Mouse (Mus musculus) macrophage (primary cell): Measurements from ENCODE around the gene Nfe2l3. TPM values are rescaled to one million over a fixed set of nuclear protein-coding genes. Genes with fewer than 3 reads are reported as not detected.
"Not testable (repeated sequence)": the region's sequence is repeated elsewhere in the genome, so short reads cannot be mapped to it uniquely, and the experiment has no call there.

ENCODE experiments used
- H3K27ac ChIP-seq: fragments of 350-480 bp; formaldehyde crosslinking; 2 replicates; pipeline ENCODE4 v1.9.0; 2021
- H3K36me3 ChIP-seq: fragments of 350-480 bp; formaldehyde crosslinking; 2 replicates; pipeline ENCODE4 v1.9.0; 2021; ENCODE audit errors: inconsistent target
- H3K4me3 ChIP-seq: fragments of 350-480 bp; formaldehyde crosslinking; 2 replicates; pipeline ENCODE4 v1.9.0; 2021; ENCODE audit errors: inconsistent target
- H3K79me2 ChIP-seq: fragments of 350-480 bp; formaldehyde crosslinking; 2 replicates; pipeline ENCODE4 v1.9.0; 2021; ENCODE audit errors: inconsistent target
- WGBS: methylation state at CpG from one replicate; pipeline ENCODE4 v1.1.7; 2026; ENCODE audit warnings: inconsistent platforms; ENCODE audit not compliant: missing documents; 5-methylcytosine and 5-hydroxymethylcytosine counted together
- polyA plus RNA-seq: library from polyadenylated mRNA; stranded (reverse); fragments of 250-400 nt; gene quantifications from 3 replicates; pipeline ENCODE4 v1.2.4, GENCODE M21; 2018; ENCODE audit warnings: inconsistent platforms
- total RNA-seq, 78 experiments: library from RNA; depleted of rRNA; stranded (reverse); fragments of 250-400 nt; gene quantifications; 1 replicate in 9 of 78; 2 replicates in 24 of 78; 3 replicates in 43 of 78; 4 replicates in 2 of 78; pipeline ENCODE4 v1.2.4; 2018; ENCODE audit warnings: inconsistent platforms in 56 of 78

Nfe2l3 gene
- total RNA-seq (2018; cell fraction: chromatin; rRNA removed), result not detected
- total RNA-seq (2018; cell fraction: cytosol; rRNA removed), result not detected
- not detected for total RNA-seq (2018; cell fraction: nucleus; rRNA removed)
- polyA plus RNA-seq, result not detected in 3 replicates

GRCm38 (mm10) chr6:51432535-51433397, at the start of gene Nfe2l3:
Nfe2l3 (plus strand) TSS chr6:51432670.
- H3K79me2 ChIP-seq, result no peaks in the 10 kb centered on the region
- H3K36me3 ChIP-seq, result no peaks in the 10 kb centered on the region
- no peak within 1 kb of the TSS for H3K4me3 ChIP-seq
- no peak within 1 kb of the TSS for H3K27ac ChIP-seq
- WGBS, result 3% methylated on average over 74 of the region's 74 CpGs

GRCm38 (mm10) chr6:51383769-51384755, 48.4 kb upstream of the Nfe2l3 start:
- H3K79me2 ChIP-seq, result no peaks in the 10 kb centered on the region
- 16% methylated on average over 22 of the region's 26 CpGs for WGBS
- H3K4me3 ChIP-seq, result no peak overlapping the region
- no peak overlapping the region for H3K27ac ChIP-seq
- no peaks in the 10 kb centered on the region for H3K36me3 ChIP-seq

DNA sequence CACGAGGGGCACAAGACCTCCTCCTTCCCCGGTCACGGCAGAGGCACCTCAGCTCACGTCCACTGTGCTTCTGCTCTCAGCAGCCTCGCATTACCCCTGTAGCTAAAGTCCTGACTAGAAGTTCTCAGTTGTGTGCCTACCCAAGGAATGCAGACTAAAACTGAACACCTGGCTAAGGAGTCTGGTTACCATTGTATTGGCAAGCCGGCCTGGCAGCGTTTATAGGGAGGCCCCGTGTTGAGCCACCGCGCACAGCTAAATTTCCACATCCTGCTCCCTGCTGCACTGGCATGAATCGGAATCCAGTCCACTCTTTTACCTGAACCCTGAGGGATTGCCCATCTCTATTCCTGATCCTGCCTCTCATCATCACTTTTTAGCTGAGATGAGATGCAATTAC, 42.0 kb upstream of the Nfe2l3 start:
- Histone ChIP-seq H3K79me2 (no peaks in the 10 kb centered on the region), H3K27ac (no peak overlapping the region), H3K4me3 (no peak overlapping the region), H3K36me3 (no peaks in the 10 kb centered on the region)
- WGBS, result 92% methylated on average over 11 of the region's 11 CpGs

DNA sequence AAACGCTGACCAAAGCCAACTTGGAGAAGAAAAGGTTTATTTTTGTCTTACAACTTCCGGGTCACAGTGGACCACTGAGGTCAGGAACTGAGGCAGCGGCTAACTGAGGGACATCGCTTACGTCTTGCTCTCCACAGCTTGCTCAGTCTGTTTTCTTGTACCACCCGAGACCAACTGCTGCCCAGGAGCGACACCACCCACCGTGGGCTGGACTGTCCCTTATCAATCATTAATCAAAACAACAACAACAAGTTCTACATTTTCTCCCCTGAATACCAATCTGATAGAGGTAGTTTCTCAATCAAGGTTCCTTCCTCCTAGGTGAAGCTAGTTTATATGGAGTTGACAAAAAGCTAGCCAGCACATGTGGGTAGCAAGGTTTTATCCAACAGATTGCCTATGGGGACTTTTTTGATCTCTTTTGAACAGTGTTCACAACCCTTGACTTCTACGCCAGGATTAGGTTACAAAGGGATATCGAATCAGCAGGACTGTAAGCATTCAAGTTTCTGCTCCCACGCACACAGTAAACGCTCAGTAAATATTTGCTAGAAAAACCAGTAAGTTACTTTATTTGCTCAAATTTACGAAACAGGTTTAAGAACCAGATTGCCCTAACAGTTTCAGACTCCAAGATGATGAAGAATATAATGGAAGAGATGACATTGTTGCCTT, 40.5 kb upstream of the Nfe2l3 start:
- Histone ChIP-seq H3K4me3 (no peak overlapping the region), H3K79me2 (no peaks in the 10 kb centered on the region), H3K27ac (no peak overlapping the region), H3K36me3 (no peaks in the 10 kb centered on the region)
- WGBS, result 87% methylated on average over 13 of the region's 13 CpGs

DNA sequence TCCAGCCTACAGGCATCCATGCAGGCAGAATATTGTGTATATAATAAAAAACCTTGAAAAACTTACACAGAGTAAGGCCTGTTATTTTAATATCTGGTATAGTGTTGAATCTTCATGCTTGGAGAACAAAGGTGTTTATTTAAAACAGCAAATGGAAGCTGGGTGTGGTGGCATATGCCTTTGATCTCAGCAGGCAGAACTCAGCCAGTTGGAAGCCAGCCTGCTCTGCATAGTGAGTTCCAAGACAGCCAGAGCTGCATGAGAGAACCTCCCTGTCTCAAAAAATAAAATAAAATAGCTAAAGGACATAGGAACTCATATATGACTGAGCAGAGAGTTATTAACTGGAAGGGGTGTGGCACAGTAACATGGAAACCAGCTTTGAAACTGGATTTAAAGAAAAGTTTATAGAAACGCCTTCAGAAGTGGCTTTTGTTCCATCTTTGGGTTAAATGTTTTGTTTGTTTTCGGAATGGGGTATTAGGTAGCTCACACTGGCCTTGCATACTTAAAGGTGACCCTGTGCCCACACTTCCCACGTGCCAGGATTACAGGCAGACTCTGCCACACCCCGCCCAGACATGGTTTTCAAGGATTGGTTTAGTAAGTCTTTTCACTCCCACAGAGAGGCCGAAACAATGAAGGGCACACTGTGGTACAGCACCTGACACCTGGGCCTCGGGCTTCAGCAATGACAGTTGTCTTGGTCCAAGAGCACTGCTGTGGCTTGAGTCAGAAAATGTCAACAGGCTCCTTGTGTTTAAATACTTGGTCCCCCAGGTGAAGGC, 38.9 kb upstream of the Nfe2l3 start:
- H3K4me3 ChIP-seq, result no peak overlapping the region
- H3K79me2 ChIP-seq, result no peaks in the 10 kb centered on the region
- WGBS, result 90% methylated on average over 6 of the region's 6 CpGs
- no peaks in the 10 kb centered on the region for H3K36me3 ChIP-seq
- no peak overlapping the region for H3K27ac ChIP-seq

GRCm38 (mm10) chr6:51394367-51394766, 38.1 kb upstream of the Nfe2l3 start:
- WGBS, result 91% methylated on average over 8 of the region's 8 CpGs
- H3K36me3 ChIP-seq, H3K79me2 ChIP-seq, H3K27ac ChIP-seq, H3K4me3 ChIP-seq: not testable (repeated sequence)

DNA sequence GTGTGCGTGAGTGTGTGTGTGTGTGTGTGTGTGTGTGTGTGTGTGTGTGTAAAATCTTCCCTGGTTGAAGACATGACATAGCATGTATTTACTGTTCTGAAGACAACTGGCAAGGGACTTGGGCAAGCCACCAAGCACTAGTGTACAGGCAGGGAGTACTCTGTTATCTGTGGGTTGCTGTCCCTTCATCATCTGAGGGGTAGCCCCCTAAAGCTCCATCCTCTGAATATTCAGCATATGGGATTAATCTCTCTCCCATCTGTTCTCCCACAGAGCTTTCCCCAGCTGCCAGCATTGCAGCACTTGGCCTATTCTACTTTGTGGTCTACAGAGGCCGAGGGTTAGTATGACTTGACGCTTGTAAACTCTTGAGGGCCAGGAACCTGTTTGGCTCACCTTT, 37.5 kb upstream of the Nfe2l3 start:
- H3K79me2 ChIP-seq, H3K36me3 ChIP-seq, H3K27ac ChIP-seq, H3K4me3 ChIP-seq: not testable (repeated sequence)
- WGBS, result 78% methylated on average over 2 of the region's 3 CpGs

- 72% methylated on average over 9 of the region's 9 CpGs for WGBS
- no peaks in the 10 kb centered on the region for H3K79me2 ChIP-seq
- H3K27ac ChIP-seq, result no peak overlapping the region
- no peaks in the 10 kb centered on the region for H3K36me3 ChIP-seq
- no peak overlapping the region for H3K4me3 ChIP-seq
Observed at GRCm38 (mm10) chr6:51395486-51395885, 37.0 kb upstream of the Nfe2l3 start.

DNA sequence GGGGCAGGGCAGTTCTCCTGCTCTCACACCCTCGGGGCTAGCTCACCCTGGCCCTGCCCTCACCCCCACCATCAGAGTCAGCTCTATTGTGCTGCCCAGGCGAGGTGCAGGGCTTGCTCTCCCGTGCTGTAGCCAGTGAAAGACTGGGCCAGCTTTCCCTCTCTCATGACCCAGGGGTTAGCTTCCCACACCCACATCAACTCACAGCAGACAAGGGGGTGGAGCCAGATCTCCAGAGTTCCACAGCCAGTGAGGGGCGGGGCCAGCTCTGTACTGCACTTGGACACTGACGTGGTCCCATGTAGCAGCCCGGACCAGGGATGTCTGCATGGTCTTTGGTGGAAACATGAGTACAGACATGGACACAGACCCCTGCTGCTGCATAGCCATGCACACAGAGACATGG, 33.4 kb upstream of the Nfe2l3 start:
- WGBS, result 78% methylated on average over 6 of the region's 6 CpGs
- H3K27ac ChIP-seq, result no peak overlapping the region
- no peak overlapping the region for H3K4me3 ChIP-seq
- no peaks in the 10 kb centered on the region for H3K79me2 ChIP-seq
- H3K36me3 ChIP-seq, result no peaks in the 10 kb centered on the region

DNA sequence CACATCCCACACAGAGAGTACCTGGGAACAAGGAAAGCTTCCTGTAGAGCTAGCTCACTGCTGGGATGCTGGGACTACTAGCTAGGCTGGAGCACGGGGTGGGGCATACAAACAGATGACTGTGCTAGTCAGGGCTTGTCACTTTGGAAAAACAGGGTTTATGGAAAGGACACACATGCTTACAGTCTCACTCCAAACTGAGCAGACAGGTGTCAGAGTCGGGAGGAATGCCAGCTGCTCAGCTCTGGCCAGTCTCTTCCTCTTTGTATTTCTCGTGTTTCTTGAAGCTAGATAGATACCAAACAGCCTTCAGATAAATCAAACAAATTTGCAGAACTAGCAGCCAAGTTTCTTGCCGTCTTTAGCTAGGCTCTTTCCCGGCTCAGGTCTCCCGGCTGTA, 31.2 kb upstream of the Nfe2l3 start:
- H3K79me2 ChIP-seq, result no peaks in the 10 kb centered on the region
- no peak overlapping the region for H3K4me3 ChIP-seq
- no peaks in the 10 kb centered on the region for H3K36me3 ChIP-seq
- no peak overlapping the region for H3K27ac ChIP-seq
- WGBS, result 31% methylated on average over 6 of the region's 6 CpGs

GRCm38 (mm10) chr6:51403598-51403997, 28.9 kb upstream of the Nfe2l3 start:
- H3K27ac ChIP-seq, result no peak overlapping the region
- WGBS, result 95% methylated on average over 5 of the region's 5 CpGs
- H3K36me3 ChIP-seq, result no peaks in the 10 kb centered on the region
- no peak overlapping the region for H3K4me3 ChIP-seq
- no peaks in the 10 kb centered on the region for H3K79me2 ChIP-seq

DNA sequence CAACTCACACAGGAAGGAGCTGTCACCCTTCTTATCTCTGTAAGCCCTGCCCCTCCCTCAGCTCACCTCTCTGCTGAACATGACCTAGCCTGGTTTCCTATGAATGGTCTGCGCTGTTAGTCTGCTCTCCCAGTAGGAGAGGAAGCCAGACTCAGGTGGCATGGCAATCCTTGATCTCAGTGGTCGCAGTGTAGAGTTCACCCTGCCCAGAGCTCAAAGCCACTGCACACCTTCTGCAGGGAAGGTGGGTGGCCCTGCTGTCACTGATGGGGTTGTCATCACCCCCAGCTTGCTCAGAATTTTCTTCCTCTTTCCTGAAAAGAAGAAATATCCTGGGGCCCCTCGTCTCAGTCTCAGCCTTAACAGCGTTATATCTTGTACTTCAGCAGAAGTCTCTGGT, 28.0 kb upstream of the Nfe2l3 start:
- no peaks in the 10 kb centered on the region for H3K36me3 ChIP-seq
- no peaks in the 10 kb centered on the region for H3K79me2 ChIP-seq
- no peak overlapping the region for H3K4me3 ChIP-seq
- 39% methylated on average over 4 of the region's 4 CpGs for WGBS
- H3K27ac ChIP-seq, result no peak overlapping the region

DNA sequence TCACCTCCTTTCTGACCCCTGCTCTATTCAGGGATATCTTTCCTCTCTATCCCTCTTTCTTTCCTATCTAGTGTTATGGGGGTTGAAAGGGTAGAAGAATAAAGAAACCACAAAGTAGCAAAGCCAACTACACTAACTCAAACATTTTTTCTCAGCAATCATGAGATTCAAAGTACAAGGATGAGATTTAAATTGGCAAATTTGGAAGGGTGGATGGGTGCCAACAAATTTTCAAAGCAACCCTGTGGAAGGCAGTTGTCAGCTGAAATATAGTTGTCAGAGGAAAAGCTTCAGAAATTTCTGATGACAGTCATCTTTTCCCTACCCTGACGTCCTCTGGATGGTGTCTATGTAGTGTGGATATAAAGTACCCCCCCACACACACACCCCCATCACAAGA, 16.0 kb upstream of the Nfe2l3 start:
- no CpG with 5 or more reads among the region's 1 CpGs for WGBS
- H3K36me3 ChIP-seq, result no peaks in the 10 kb centered on the region
- H3K79me2 ChIP-seq, result no peaks in the 10 kb centered on the region
- no peak overlapping the region for H3K27ac ChIP-seq
- H3K4me3 ChIP-seq, result no peak overlapping the region
